Mouse (Mus musculus) ES-E14 (cell line): ENCODE measurements around the gene Hist1h3e. TPM values are rescaled to one million over a fixed set of nuclear protein-coding genes. Genes with fewer than 3 reads are reported as not detected.
"Not testable (repeated sequence)": the region's sequence is repeated elsewhere in the genome, so short reads cannot be mapped to it uniquely, and the experiment has no call there.

Experiments used
- DNase-seq: peaks from one replicate; pipeline ENCODE4 v3.0.0-alpha.2; 2013; ENCODE audit warnings: low read depth, low spot score
- H3K27ac ChIP-seq: 2 replicates; pipeline ENCODE4 v1.5.1; 2012; ENCODE audit warnings: low read depth, mild to moderate bottlenecking, low read length, moderate library complexity, mixed read lengths; ENCODE audit not compliant: poor library complexity, insufficient read depth, severe bottlenecking
- H3K36me3 ChIP-seq: 2 replicates; pipeline ENCODE4 v1.6.1; 2012; ENCODE audit warnings: mild to moderate bottlenecking, low read length, moderate library complexity, mixed read lengths; ENCODE audit not compliant: control insufficient read depth, poor library complexity, insufficient read depth, severe bottlenecking
- H3K4me1 ChIP-seq, 2 experiments: fragments of 150-350 bp in 1 of 2; sonication (generic) in 1 of 2; 2 replicates each; pipeline ENCODE4 v1.6.1; 2012; ENCODE audit warnings: low read length in 2 of 2, mild to moderate bottlenecking in 1 of 2, mixed read lengths in 1 of 2; ENCODE audit not compliant: control insufficient read depth in 2 of 2, insufficient read depth in 2 of 2, poor library complexity in 1 of 2
- H3K4me3 ChIP-seq, 2 experiments: fragments of 150-350 bp in 1 of 2; sonication (generic) in 1 of 2; 2 replicates each; pipeline ENCODE4 v1.5.1; 2012; ENCODE audit warnings: low read length in 2 of 2, low read depth in 1 of 2, mild to moderate bottlenecking in 1 of 2, mixed read lengths in 1 of 2; ENCODE audit not compliant: insufficient read depth in 1 of 2, poor library complexity in 1 of 2, severe bottlenecking in 1 of 2
- H3K9ac ChIP-seq: 2 replicates; pipeline ENCODE4 v1.6.1; 2012; ENCODE audit warnings: low read depth, mild to moderate bottlenecking, low read length, mixed read lengths; ENCODE audit not compliant: poor library complexity, insufficient read depth, severe bottlenecking
- H3K9me3 ChIP-seq: fragments of 150-350 bp; sonication (generic); 2 replicates; pipeline ENCODE4 v1.6.1; 2012; ENCODE audit warnings: low read depth, mild to moderate bottlenecking, low read length; ENCODE audit not compliant: control insufficient read depth, insufficient read depth
- CHD2 ChIP-seq: IDR thresholded peaks from 2 replicates; pipeline ENCODE4 v1.6.1; 2014; ENCODE audit warnings: mild to moderate bottlenecking, low read depth, low read length, inconsistent platforms
- HCFC1 ChIP-seq: IDR thresholded peaks from 2 replicates; pipeline ENCODE4 v1.6.1; 2012; ENCODE audit warnings: low read length, inconsistent platforms, borderline replicate concordance; ENCODE audit not compliant: insufficient read depth
- MAFK ChIP-seq: IDR thresholded peaks from 2 replicates; pipeline ENCODE4 v1.6.1; 2014; ENCODE audit warnings: mild to moderate bottlenecking, low read depth, low read length, inconsistent platforms; ENCODE audit not compliant: insufficient read depth
- ZC3H11A ChIP-seq: IDR thresholded peaks from 2 replicates; pipeline ENCODE4 v1.6.1; 2012; ENCODE audit warnings: low read depth, mild to moderate bottlenecking, inconsistent platforms, low read length, borderline replicate concordance
- ZNF384 ChIP-seq: IDR thresholded peaks from 2 replicates; pipeline ENCODE4 v1.6.1; 2012; ENCODE audit warnings: low read depth, low read length, inconsistent platforms
- in situ Hi-C, 2 experiments: fragments of 600-800 bp; cut with MboI; formaldehyde crosslinking; loops; one replicate each; pipeline ENCODE4 v1.15.1; 2025; ENCODE audit warnings: low sequenced_read_pairs in 2 of 2, inconsistent platforms in 1 of 2; ENCODE audit not compliant: unreplicated experiment in 2 of 2
- total RNA-seq: library from RNA; depleted of rRNA; stranded (reverse); fragments of 300-350 nt; gene quantifications from 2 replicates; pipeline ENCODE4 v1.2.3, GENCODE M21; 2012

The Hist1h3e gene
- total RNA-seq, 1 experiment, result 864 TPM

- H3K4me1 ChIP-seq, result 0 out of 4 replicates have a peak, but pooled peaks cover 0 to 2% of the 10 kb centered on the region in 2 experiments
- in situ Hi-C loops, result loop anchor here (10.0 to 25.0 kb wide), 3 partner anchors 193 to 1815 kb away; partner anchors contain the start of genes Hist1h4j (in 2 of the 2), Hist1h2ag (in 1 of the 2), Hist1h2ah (in 1 of the 2) and Hist1h2bb (in 1 of the 2)
- no peaks in the 10 kb centered on the region for H3K36me3 ChIP-seq
- DNase-seq, result no peak
- TF ChIP-seq ZC3H11A, result no peak
- TF ChIP-seq ZNF384, result peak; percentile 71; the same call in 1 of the 2 replicates
- H3K27ac ChIP-seq, result peak overlapping the region; percentile 63; the same call in 1 of the 2 replicates
- H3K9ac ChIP-seq, result peak overlapping the region; percentile 50; the same call in 1 of the 2 replicates
- H3K9me3 ChIP-seq, result no peaks in the 10 kb centered on the region
- H3K4me3 ChIP-seq, result peak overlapping the region; percentile 3 to 7; a peak in 2 of 4 replicates
Observed at GRCm38 (mm10) chr13:23551931-23552914, 9.9 kb downstream of the Hist1h3e start.

DNA sequence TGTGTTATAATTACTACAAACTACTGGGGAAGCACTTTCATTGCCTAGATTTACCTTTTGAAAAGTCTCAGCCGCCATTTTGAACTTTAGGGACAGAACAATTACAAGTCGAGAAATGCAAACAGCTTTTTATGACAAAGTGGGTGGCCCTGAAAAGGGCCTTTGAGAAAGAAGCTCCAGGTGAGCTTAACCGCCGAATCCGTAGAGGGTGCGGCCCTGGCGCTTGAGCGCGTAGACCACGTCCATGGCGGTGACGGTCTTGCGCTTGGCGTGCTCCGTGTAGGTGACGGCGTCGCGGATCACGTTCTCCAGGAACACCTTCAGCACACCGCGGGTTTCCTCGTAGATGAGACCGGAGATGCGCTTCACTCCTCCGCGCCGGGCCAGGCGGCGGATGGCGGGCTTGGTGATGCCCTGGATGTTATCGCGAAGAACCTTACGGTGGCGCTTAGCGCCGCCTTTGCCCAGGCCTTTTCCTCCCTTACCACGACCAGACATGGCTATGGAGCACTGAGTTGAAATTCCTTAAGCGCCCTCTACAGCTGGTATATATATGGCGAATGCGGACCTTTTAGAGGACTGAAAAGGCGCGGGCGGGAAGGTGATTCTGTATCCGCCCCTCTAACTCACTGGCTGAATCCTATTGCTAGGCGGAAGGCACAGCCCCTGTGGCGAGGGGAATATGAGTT lies 10.9 kb downstream of the Hist1h3e start, which contains the start of gene Hist1h4f:
TSS of gene Hist1h4f (minus strand) at position 503 of the 689 bp plus-strand sequence.
- not testable (repeated sequence) for H3K4me1 ChIP-seq, H3K36me3 ChIP-seq, H3K9me3 ChIP-seq
- DNase-seq, result peak; percentile 96
- Histone ChIP-seq H3K27ac (peak within 1 kb of the TSS; percentile 92), H3K4me3 (peak within 1 kb of the TSS; percentile 22 to 64), H3K9ac (peak within 1 kb of the TSS; percentile 84)
- in situ Hi-C loops, result loop anchor here (10.0 to 25.0 kb wide), 3 partner anchors 194 to 1814 kb away; partner anchors contain the start of genes Hist1h4j (in 2 of the 2), Hist1h2ag (in 1 of the 2), Hist1h2ah (in 1 of the 2) and Hist1h2bb (in 1 of the 2)

- no peak for DNase-seq
- H3K4me1 ChIP-seq, result 0 out of 4 replicates have a peak, but pooled peaks cover 0 to 2% of the 10 kb centered on the region in 2 experiments
- no peaks in the 10 kb centered on the region for H3K9me3 ChIP-seq
- TF ChIP-seq MAFK, result no peak
- no peak for TF ChIP-seq ZNF384
- TF ChIP-seq CHD2, result no peak
- no peak for TF ChIP-seq HCFC1
- TF ChIP-seq ZC3H11A, result no peak
- in situ Hi-C loops, result loop anchor here (10.0 to 25.0 kb wide), 3 partner anchors 194 to 1813 kb away; partner anchors contain the start of genes Hist1h4j (in 2 of the 2), Hist1h2ag (in 1 of the 2), Hist1h2ah (in 1 of the 2) and Hist1h2bb (in 1 of the 2)
- H3K36me3 ChIP-seq, result no peaks in the 10 kb centered on the region
- H3K9ac ChIP-seq, result peak overlapping the region; percentile 84; the same call in 1 of the 2 replicates
- peak overlapping the region; percentile 22 to 64 for H3K4me3 ChIP-seq
- peak overlapping the region; percentile 92; the same call in 1 of the 2 replicates for H3K27ac ChIP-seq
Observed at GRCm38 (mm10) chr13:23550761-23551145, 11.4 kb downstream of the Hist1h3e start.

DNA sequence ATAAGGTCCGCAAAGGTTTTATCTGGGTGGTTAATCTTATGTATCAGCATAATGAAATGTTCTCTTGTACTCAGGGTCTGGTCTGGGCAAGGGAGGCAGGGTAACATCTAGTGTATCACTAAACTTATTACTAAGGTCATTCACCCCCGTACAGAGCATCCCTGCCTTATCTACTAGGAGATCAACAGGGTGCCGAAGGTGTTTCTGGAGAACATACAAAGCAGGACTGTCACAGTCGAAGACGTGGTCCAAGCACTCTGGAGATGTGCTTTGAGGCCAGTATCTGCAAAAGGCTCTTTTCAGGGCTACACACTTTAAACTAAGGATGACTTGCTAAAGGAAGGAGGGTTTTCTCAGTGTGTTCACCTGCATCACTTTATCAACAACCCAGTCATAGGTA lies 15.5 kb downstream of the Hist1h3e start:
- Histone ChIP-seq H3K4me3 (no peak overlapping the region), H3K36me3 (no peaks in the 10 kb centered on the region), H3K9me3 (no peaks in the 10 kb centered on the region), H3K27ac (no peak overlapping the region), H3K4me1 (no peaks in the 10 kb centered on the region; a peak in 1 of 4 replicates), H3K9ac (no peak overlapping the region)
- no peak for TF ChIP-seq CHD2
- no peak for TF ChIP-seq HCFC1
- TF ChIP-seq ZNF384, result no peak
- TF ChIP-seq ZC3H11A, result no peak
- no peak for TF ChIP-seq MAFK
- in situ Hi-C loops, result loop anchor here in 1 of 2 experiments (25.0 kb wide), 1 partner anchor 1509 kb away; the partner anchor contains the start of genes Hist1h2ag, Hist1h2ah, Hist1h2bj and Hist1h2bk
- no peak for DNase-seq

DNA sequence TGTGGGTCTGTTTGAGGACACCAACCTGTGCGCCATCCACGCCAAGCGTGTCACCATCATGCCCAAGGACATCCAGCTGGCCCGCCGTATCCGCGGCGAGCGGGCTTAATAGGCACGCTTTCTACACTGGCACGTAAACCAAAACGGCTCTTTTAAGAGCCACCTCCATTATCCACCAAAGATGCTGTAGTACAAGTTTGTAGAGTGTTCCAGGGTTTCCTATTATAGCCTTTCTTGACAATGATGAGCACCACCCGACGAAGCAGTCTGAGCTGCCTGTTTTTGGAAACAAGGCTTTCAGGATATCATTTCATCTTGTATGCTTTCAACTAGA lies 17.4 kb downstream of the Hist1h3e start:
- H3K4me1 ChIP-seq, DNase-seq, H3K9me3 ChIP-seq, H3K36me3 ChIP-seq: not testable (repeated sequence)
- Histone ChIP-seq H3K4me3 (peak overlapping the region; percentile 60 to 73), H3K27ac (peak overlapping the region; percentile 86), H3K9ac (peak overlapping the region; percentile 74)
- in situ Hi-C loops, result loop anchor here in 1 of 2 experiments (25.0 kb wide), 1 partner anchor 1507 kb away; the partner anchor contains the start of genes Hist1h2ag, Hist1h2ah, Hist1h2bj and Hist1h2bk
